Mouse (Mus musculus) kidney, embryonic 16.5 days (tissue): ENCODE results near the gene Smtn. TPM values are rescaled to one million over a fixed set of nuclear protein-coding genes. Genes with fewer than 3 reads are reported as not detected.
A peak's percentile ranks its signal among the peaks of the same experiment; 100 is the strongest.

Experiments
- ATAC-seq: fragments of 200-750 bp; cut with Nextera tagmentation; 2 replicates; pipeline ENCODE4 v1.8.0; 2017; ENCODE audit warnings: moderate TSS enrichment; ENCODE audit not compliant: low FRiP score, low TSS enrichment
- H3K27ac ChIP-seq: fragments of 300-500 bp; sonication (generic); 2 replicates; pipeline ENCODE4 v1.5.1; 2014; ENCODE audit warnings: low read length
- H3K27me3 ChIP-seq: fragments of 300-500 bp; sonication (generic); 2 replicates; pipeline ENCODE4 v1.6.1; 2014; ENCODE audit warnings: low read length, control low read depth, mixed read lengths; ENCODE audit not compliant: insufficient read depth
- H3K36me3 ChIP-seq: fragments of 300-500 bp; sonication (generic); 2 replicates; pipeline ENCODE4 v1.6.1; 2014; ENCODE audit warnings: low read length, control low read depth, mixed read lengths; ENCODE audit not compliant: insufficient read depth
- H3K4me1 ChIP-seq: fragments of 300-500 bp; sonication (generic); 2 replicates; pipeline ENCODE4 v1.6.1; 2014; ENCODE audit warnings: low read length, control low read depth, mixed read lengths; ENCODE audit not compliant: insufficient read depth
- H3K4me2 ChIP-seq: fragments of 300-500 bp; sonication (generic); replicated peaks from 2 replicates; pipeline ENCODE4 v1.6.1; 2014; ENCODE audit warnings: low read depth, low read length
- H3K4me3 ChIP-seq: fragments of 300-500 bp; sonication (generic); 2 replicates; pipeline ENCODE4 v1.5.1; 2014; ENCODE audit warnings: mild to moderate bottlenecking, low read length
- H3K9ac ChIP-seq: fragments of 300-500 bp; sonication (generic); replicated peaks from 2 replicates; pipeline ENCODE4 v1.6.1; 2014; ENCODE audit warnings: low read length
- H3K9me3 ChIP-seq: fragments of 300-500 bp; sonication (generic); 2 replicates; pipeline ENCODE4 v1.6.1; 2016; ENCODE audit warnings: low read length, control low read depth
- WGBS: fragments of 180-500 bp; shearing (Covaris S2); extraction: QIAGEN DNeasy Blood & Tissue Kit; methylation state at CpG from one replicate; pipeline ENCODE4 v1.1.7; 2014; 5-methylcytosine and 5-hydroxymethylcytosine counted together
- polyA plus RNA-seq: library from polyadenylated mRNA; unstranded; fragments of >200 nt; fragmentation: Nextera tagmentation; extraction: Ambion mirVana; gene quantifications from 2 replicates; pipeline ENCODE4 v1.2.1, GENCODE M21; 2015

Gene Smtn
- polyA plus RNA-seq, 1 experiment from 2014 or later, result 116 TPM

DNA sequence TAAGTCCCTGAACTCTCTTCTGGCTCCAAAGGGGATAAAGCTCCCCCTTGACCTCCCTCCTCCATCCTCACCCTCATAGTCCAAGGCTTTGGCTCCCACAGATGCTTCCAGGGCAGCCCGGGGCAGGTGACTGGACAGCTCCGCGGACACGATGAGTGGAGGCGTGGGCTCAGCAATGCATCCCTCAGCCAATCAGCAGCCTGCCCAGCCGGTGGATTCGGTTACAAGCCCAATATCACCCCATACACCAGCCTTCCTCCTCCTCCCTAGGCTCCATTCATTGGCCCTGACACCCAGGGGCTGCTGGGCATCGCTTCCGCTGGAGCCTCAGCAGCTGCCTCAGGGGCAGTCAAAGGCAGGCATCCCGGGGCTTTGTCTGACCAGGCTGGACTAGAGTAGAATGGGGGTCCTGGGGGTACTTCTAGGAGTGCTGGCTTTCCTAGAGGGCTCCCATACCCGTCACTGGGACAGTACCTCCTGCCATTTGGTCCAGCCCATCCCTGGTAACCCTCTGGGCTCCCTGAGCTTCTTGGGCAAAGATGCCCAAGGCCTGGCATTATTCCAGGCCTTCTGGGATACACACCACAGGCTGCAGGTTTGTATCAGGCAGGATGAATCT is 52.4 kb downstream of the Smtn start, which contains the start of gene Pla2g3:
Gene Pla2g3 (plus strand): TSS at position 333 of the 619 bp plus-strand sequence.
- no peaks in the 10 kb centered on the region for H3K4me1 ChIP-seq
- 0 out of 2 replicates have a peak within 1 kb of the TSS, but pooled peaks have one; percentile 13 for H3K4me2 ChIP-seq
- ATAC-seq, result peak; percentile 51
- WGBS, result 7% methylated on average over 11 of the region's 11 CpGs
- H3K27me3 ChIP-seq, result no peaks in the 10 kb centered on the region
- H3K27ac ChIP-seq, result no peak within 1 kb of the TSS
- no peaks in the 10 kb centered on the region for H3K36me3 ChIP-seq
- H3K9me3 ChIP-seq, result no peaks in the 10 kb centered on the region
- H3K4me3 ChIP-seq, result no peak within 1 kb of the TSS
- H3K9ac ChIP-seq, result no peak within 1 kb of the TSS

DNA sequence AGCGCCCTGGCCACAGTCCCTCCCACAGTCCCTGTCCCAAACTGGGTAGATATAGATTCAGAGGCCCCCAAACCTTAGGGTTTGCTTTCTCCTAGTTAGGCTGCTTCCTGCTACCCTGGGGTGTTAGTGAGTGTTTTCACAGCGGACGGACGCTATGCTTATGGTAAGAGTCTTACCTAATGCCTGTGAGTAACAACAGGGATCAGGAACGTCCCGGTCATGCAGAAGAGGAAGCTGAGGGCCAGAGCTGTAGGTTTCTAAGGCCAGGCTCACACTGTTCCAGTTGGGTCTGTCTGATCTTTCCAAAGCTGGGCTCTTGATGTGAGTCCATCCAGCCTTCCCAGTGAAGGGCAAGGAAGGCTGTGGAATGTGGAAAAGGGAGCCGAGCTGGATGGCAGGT is 54.1 kb downstream of the Smtn start:
- Histone ChIP-seq H3K9me3 (no peaks in the 10 kb centered on the region), H3K9ac (no peak overlapping the region), H3K4me1 (no peaks in the 10 kb centered on the region), H3K4me2 (no peak overlapping the region), H3K36me3 (no peaks in the 10 kb centered on the region), H3K4me3 (no peak overlapping the region), H3K27me3 (no peaks in the 10 kb centered on the region), H3K27ac (no peak overlapping the region)
- WGBS, result 66% methylated on average over 7 of the region's 7 CpGs
- no peak for ATAC-seq

DNA sequence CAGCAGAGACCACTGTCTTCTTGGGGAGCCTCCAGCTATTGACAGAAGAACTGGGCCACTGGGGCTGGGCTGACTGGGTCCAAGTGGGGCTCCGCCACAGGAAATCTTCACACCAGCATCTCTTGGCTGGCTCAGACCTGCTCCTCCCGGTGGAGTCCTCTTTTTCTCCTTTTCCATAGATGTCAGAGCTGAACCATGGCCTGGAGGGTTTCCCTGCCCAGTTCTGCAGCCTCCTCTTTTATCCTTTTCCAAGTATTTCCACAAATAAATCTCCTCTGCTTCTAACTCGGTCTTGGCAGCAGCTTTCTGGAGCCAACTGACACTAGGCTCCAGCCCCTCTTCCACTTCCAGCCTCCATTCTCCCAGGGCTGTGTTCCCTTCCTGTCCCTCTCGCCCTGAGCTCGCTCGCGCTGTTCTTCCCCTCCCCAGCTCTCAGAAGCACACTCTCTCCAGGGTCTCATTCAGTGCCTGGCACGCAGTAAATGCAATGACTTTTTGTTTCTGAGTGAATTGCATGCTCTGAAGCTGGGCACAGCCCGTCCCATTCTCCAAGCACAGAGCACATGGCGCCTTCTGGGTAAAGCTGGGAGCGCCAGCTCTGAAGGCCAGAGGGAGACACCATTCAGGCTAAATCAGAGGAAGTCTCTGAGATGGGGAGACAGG is 56.3 kb downstream of the Smtn start:
- WGBS, result 60% methylated on average over 11 of the region's 11 CpGs
- no peaks in the 10 kb centered on the region for H3K36me3 ChIP-seq
- H3K27me3 ChIP-seq, result no peaks in the 10 kb centered on the region
- no peak overlapping the region for H3K9ac ChIP-seq
- no peak for ATAC-seq
- H3K9me3 ChIP-seq, result no peaks in the 10 kb centered on the region
- H3K27ac ChIP-seq, result no peak overlapping the region
- H3K4me2 ChIP-seq, result no peak overlapping the region
- H3K4me1 ChIP-seq, result no peaks in the 10 kb centered on the region
- no peak overlapping the region for H3K4me3 ChIP-seq

DNA sequence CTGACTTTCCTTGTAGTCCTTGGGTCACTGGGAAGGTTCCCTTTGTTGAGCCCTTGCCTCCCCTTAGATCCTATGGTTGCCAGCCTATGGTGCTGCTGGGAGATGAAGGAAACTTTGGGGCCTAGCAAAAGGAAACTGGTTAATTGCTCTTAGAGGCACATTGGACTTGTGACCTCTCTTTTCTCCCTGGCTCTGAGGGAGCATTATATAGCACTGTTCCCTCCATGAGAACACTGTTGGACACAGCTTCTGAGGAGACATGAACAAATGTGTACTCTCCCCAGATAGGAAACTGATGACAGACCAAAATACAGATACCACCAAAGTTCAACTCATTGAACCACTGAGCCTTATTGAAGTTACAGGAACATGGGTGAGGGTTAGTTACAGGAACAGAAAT is 64.9 kb downstream of the Smtn start:
- no peak overlapping the region for H3K4me3 ChIP-seq
- H3K4me2 ChIP-seq, result no peak overlapping the region
- no peaks in the 10 kb centered on the region for H3K27me3 ChIP-seq
- no peak overlapping the region for H3K27ac ChIP-seq
- no peak for ATAC-seq
- no peaks in the 10 kb centered on the region for H3K4me1 ChIP-seq
- no peak overlapping the region for H3K9ac ChIP-seq
- no peaks in the 10 kb centered on the region for H3K9me3 ChIP-seq
- H3K36me3 ChIP-seq, result no peaks in the 10 kb centered on the region

DNA sequence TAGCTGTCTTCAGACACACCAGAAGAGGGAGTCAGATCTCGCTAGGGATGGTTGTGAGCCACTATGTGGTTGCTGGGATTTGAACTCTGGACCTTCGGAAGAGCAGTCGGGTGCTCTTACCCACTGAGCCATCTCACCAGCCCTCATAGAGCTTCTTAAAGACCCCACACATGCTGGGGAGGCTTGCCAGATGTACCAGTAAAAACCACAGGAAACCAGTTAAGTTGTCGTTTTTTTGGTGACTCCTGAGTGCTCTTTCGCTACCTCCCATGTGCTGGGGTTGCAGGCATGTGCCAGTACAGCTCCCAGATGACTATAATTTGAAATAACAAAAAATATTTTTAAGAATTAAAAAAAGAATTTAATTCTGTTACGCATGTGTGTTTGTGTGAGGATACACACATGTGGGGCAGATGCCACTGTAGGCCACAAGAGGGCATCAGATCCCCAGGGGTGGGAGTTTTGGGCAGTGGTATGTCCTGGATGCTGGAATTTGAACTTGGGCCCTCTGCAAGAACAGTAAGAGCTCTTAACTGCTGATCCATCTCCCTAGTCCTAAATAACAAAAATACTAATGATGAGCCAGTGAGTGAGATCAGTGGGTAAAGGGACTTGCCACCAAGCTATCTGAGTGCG is 65.8 kb downstream of the Smtn start:
- no peaks in the 10 kb centered on the region for H3K4me1 ChIP-seq
- H3K4me2 ChIP-seq, result no peak overlapping the region
- H3K4me3 ChIP-seq, result no peak overlapping the region
- no peak for ATAC-seq
- no peak overlapping the region for H3K27ac ChIP-seq
- H3K27me3 ChIP-seq, result no peaks in the 10 kb centered on the region
- no peak overlapping the region for H3K9ac ChIP-seq
- H3K9me3 ChIP-seq, result no peaks in the 10 kb centered on the region
- WGBS, result 89% methylated on average over 7 of the region's 7 CpGs
- H3K36me3 ChIP-seq, result no peaks in the 10 kb centered on the region

DNA sequence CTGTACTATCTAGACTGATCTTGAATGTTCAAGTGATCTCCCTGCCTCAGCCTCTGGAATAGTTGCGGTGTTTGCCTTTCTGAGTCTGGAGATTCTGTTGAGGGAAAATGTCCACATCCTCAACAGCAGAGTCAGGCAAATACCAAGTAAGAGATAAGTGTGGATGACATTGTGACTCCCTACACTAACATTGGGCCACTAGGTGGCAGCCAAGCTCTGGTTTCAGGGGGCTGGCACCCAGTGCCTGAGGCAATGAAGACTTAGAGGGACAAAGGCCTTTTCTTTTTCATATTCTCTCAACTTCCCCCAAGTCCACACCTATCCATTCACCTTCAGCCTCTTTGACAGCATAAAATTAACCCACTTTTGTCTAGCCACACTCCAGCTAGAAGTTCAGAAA is 67.9 kb downstream of the Smtn start:
- Histone ChIP-seq H3K4me1 (no peaks in the 10 kb centered on the region), H3K4me2 (no peak overlapping the region), H3K9ac (no peak overlapping the region), H3K27me3 (no peaks in the 10 kb centered on the region), H3K36me3 (no peaks in the 10 kb centered on the region), H3K4me3 (no peak overlapping the region), H3K9me3 (no peaks in the 10 kb centered on the region), H3K27ac (no peak overlapping the region)
- 33% methylated on average over 1 of the region's 1 CpGs for WGBS
- peak; percentile 67; the same call in 1 of the 2 replicates for ATAC-seq

DNA sequence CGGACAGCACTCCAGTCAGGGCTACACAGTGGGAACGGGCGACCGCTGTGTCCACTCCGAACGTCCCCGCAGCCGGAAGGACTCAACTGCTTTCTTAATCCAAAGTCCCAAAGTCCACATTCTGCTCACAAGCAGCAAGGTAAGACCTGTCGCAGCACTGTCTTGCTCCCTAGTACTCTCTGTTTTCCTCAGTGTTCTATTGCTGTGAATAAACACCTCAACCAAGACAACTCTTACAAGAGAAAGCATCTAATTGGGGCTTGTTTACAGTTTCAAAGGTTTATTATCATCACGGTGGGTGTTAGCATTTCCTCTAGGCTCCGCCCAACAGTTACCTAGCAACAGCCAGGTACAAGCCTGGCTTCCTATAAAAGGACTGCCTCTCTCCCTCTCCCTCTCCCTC is 69.0 kb downstream of the Smtn start:
- Histone ChIP-seq H3K36me3 (no peaks in the 10 kb centered on the region), H3K9ac (no peak overlapping the region), H3K27me3 (no peaks in the 10 kb centered on the region), H3K4me3 (no peak overlapping the region), H3K4me2 (0 out of 2 replicates have a peak overlapping the region, but pooled peaks have one; percentile 18), H3K27ac (no peak overlapping the region), H3K4me1 (no peaks in the 10 kb centered on the region), H3K9me3 (no peaks in the 10 kb centered on the region)
- whole genome bisulfite sequencing, result 19% methylated on average over 11 of the region's 11 CpGs
- peak; percentile 71 for ATAC-seq

Other genes with a start within 250 kb of the Smtn start
- gene Pik3ip1, start 210.2 kb downstream of the Smtn start, polyA plus RNA-seq, result 10.5 and 12.5 TPM in 2 replicates
- 45.8 and 49.5 TPM in 2 replicates for gene Limk2, start 131.4 kb downstream of the Smtn start, polyA plus RNA-seq
- gene Rnf185, start 88.2 kb downstream of the Smtn start, polyA plus RNA-seq, result 45.5 and 47.0 TPM in 2 replicates
- 0.32 and 0.56 TPM in 2 replicates for gene Pla2g3, start 52.3 kb downstream of the Smtn start, polyA plus RNA-seq
- 2.8 and 3.1 TPM in 2 replicates for gene Inpp5j, start 35.8 kb downstream of the Smtn start, polyA plus RNA-seq
- gene Selenom, start 25.9 kb downstream of the Smtn start, polyA plus RNA-seq, result 113 and 114 TPM in 2 replicates
- gene Morc2a, start 108.6 kb upstream of the Smtn start, polyA plus RNA-seq, result 27.5 and 31.2 TPM in 2 replicates